Mouse (Mus musculus) layer of hippocampus, adult 2 months (tissue): ENCODE data around the gene Abcg5. TPM values are rescaled to one million over a fixed set of nuclear protein-coding genes. Genes with fewer than 3 reads are reported as not detected.

Source experiments
- DNase-seq, 2 experiments: peaks; one replicate each; pipeline ENCODE4 v3.0.0; 2022; ENCODE audit warnings: low spot score in 2 of 2
- H3K27ac ChIP-seq: fragments of 200-600 bp; 2 replicates; pipeline ENCODE4 v1.8.1; 2022
- H3K4me3 ChIP-seq: fragments of 200-600 bp; 2 replicates; pipeline ENCODE4 v1.8.1; 2022; ENCODE audit warnings: mild to moderate bottlenecking
- CTCF ChIP-seq: fragments of 200-600 bp; conservative IDR thresholded peaks from 2 replicates; pipeline ENCODE4 v1.8.1; 2022; ENCODE audit warnings: antibody characterized with exemption, mild to moderate bottlenecking, moderate library complexity
- total RNA-seq, 2 experiments: library from RNA; stranded (reverse); gene quantifications; 2 replicates each; pipeline ENCODE4 v1.2.3; 2021

The Abcg5 gene
- total RNA-seq, 2 experiments from 2014 or later = not detected

DNA sequence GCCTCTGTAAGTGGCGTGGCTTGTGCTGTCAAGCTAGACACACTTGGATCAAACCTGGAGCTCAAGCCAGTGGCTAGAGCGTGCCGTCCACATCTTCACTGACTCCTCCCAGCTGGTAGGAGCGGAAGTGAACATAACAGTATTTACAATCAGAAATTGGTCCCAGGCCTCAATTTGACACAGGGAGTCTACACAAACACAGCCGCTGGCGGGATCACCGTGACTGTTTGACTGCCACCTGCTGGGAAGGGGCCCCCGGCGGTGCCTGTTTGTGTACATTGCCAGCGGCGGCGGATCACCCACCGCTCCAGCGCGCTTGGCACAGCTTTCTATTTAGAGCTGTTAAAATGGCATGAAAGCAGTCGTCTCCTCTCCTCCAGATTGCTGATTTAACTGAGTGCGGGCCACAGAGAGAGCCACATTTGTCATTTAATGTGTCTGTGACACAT, 26.6 kb upstream of the Abcg5 start:
- DNase-seq = peak; percentile 23 to 36
- TF ChIP-seq CTCF = peak; percentile 54
- H3K4me3 ChIP-seq = no peak overlapping the region
- H3K27ac ChIP-seq = peak overlapping the region; percentile 57; the same call in 1 of the 2 replicates

DNA sequence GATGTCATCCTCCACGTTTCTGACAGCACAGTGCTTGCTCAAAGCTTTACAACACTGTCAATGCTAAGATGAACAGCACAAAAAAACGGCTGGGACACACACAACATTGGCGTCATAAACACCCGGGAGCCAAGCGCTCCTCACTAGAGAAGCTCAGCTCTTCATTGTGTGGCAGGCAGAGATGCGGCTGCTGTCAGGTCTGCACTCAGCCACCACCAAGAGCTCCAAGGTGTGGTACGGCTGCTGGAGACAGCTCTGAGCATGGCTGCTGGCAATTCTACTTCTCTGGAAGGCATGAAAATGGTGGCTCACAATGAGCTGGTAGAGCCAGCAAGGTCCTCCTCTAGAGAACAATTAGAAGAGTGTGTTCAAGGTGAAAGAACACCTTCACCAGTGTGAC, 26.0 kb upstream of the Abcg5 start:
- Histone ChIP-seq H3K27ac (no peak overlapping the region), H3K4me3 (no peak overlapping the region)
- TF ChIP-seq CTCF = no peak
- no peak for DNase-seq

DNA sequence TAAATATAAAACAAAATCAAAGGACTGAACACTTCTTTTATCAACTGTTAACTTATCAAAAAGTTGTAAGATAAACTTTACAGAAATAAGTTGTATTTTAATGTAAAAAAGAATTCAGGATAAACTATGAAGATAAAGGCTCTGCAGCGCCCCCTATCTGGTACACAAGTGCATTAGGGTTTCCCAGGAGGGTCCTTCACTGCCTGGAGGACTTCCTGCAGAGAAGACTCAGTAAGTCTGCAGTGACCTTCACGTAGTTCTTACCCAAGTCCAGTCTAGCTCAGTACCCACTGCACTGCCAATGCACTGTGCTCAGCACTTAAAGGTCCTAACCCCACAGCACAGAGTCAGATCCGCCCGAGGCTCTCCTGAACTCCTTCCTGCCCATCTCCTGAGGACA, 24.6 kb upstream of the Abcg5 start:
- H3K4me3 ChIP-seq = no peak overlapping the region
- TF ChIP-seq CTCF = peak; percentile 73
- DNase-seq = no peak
- H3K27ac ChIP-seq = no peak overlapping the region

DNA sequence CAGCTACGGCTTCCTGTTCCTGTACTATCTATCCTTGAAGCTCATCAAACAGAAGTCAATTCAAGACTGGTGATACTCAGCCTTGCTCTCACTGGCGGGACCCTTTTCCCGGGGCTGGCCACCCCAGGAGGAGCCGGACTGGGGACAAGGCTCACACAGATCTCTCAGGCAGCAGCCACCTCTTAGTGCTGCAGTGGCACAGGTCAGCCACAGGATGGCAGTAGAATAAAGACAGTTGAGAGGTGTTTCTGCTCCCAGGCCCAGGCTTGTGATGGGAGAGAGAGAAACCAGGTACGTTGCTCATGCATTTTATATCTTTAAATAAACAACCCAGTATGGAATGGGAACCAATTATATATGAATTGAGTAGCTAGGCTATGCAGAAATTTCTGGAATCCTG, 15.9 kb upstream of the Abcg5 start:
- H3K4me3 ChIP-seq = no peak overlapping the region
- TF ChIP-seq CTCF = peak; percentile 98
- peak; percentile 62 to 69 for DNase-seq
- H3K27ac ChIP-seq = no peak overlapping the region

DNA sequence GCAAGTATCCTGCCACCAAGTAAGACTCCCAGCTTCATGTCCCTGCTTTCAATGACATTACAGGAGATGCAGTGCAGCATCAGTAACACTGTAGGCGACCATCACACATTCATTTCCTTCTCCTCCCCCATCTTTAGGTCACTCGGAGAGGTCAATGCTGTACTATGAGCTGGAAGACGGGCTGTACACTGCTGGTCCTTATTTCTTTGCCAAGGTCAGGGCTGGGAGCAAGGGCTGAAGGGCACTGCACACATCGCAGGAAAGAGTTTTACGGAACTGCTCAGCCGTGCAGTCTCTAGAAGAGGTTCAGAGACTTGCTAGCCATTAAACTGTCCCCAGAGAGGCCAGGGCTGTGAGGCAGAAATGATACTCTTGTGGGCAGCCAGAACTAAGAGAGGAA, 13.7 kb upstream of the Abcg5 start:
- DNase-seq = no peak
- TF ChIP-seq CTCF = no peak
- H3K27ac ChIP-seq = no peak overlapping the region
- no peak overlapping the region for H3K4me3 ChIP-seq

DNA sequence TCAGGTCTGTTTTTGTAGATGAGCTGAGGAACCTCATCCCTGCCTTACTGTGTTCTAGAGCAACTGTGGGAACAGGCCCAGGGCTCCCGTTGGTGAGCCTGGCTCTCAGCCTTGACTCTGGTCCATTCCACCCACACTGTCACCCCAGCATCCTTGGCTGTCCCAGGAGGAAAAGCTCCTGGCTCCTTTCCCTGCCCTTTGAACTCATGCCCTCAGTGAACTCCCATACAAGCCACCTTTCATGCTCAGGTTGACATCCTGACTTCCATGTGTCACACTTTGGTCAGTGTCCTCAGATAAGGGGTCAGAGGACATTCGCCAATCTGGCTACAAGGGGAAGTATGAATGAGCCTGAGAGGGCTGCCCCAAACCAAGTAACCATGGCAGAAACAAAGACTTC, 10.9 kb upstream of the Abcg5 start:
- no peak for DNase-seq

DNA sequence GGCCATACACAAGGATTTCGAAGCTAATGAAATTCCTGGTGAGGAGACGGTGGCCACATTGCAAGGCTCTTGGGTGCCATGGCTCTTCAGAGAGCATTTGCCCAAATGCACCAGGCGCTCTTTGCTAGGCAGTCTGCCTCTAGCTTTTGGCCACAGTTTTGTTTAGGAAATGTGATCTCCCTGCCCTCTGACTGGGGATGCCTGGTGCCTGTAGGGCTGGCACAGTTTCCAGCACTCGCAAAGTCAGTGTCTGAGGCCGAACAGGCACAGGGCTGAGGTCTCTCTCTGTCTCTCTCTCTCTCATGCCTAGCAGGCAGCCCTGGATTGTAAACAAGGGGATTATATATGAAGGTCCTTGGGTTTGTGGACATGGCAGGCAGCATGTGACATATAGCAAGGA, 7.3 kb upstream of the Abcg5 start:
- H3K4me3 ChIP-seq = no peak overlapping the region
- no peak for DNase-seq
- no peak for TF ChIP-seq CTCF
- no peak overlapping the region for H3K27ac ChIP-seq

More for the DNA sequence above, 10.9 kb upstream of the Abcg5 start:
- no peak for TF ChIP-seq CTCF
- H3K4me3 ChIP-seq = no peak overlapping the region
- no peak overlapping the region for H3K27ac ChIP-seq

DNA sequence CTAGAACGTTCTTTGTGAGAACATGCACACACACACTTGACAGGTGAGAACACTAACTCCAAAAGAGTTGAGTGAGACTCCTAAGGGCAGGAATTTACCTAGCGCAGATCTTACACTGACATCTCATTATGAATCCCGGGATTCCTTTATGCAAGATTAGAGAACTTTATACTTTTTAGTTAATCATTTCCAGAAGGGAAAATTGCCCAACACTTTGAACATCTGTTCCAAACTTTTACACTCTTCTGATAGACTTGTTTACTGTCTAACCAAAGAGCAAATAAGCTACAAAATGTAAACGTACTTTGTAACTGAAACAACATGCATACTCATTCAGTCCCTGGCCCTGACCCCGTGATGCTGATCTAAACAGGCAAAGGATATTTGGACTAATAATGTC, 6.5 kb upstream of the Abcg5 start:
- no peak for TF ChIP-seq CTCF
- no peak overlapping the region for H3K27ac ChIP-seq
- H3K4me3 ChIP-seq = no peak overlapping the region
- no peak for DNase-seq

DNA sequence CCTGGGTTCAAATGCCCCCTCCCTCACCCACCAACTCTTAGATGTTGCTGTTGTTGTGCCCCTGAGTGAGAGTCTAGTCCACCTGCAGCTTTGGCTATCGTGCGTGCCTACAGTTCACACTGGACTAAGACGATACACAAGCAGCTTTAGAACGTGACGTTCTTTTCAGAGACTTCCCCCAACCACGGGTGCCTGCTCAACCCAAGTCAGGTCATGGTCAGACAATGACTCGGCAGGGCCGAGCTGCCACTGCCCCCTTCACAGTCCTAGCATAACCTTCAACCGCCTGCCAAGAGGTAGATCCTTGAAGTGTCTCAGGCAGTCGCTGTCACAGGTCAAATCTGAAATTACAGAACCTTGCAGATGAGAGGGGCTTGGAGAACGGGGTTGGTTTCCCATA, 6.0 kb upstream of the Abcg5 start:
- no peak overlapping the region for H3K4me3 ChIP-seq
- no peak for TF ChIP-seq CTCF
- H3K27ac ChIP-seq = no peak overlapping the region

DNA sequence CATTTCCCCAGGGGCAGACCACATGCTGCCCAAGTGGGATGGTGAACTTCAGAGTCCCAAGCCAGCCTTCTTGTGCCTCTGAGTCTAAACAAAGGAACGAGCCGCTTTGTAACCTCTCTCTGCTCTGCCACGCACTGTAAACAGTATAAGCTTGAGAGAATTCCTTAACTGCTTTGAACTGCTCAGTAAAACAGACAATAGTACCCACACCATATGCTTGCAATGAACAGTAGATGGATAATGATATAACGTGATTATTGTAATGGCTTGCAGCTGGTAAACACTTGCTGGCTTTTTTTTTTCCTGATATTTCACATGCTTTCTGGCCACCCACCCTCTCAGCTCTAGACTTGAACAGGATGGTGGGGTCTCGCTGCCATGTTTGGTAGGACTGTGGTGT, 5.2 kb upstream of the Abcg5 start:
- no peak for DNase-seq
- TF ChIP-seq CTCF = no peak
- Histone ChIP-seq H3K4me3 (no peak overlapping the region), H3K27ac (no peak overlapping the region)

More for the DNA sequence above, 6.0 kb upstream of the Abcg5 start:
- no peak for DNase-seq

DNA sequence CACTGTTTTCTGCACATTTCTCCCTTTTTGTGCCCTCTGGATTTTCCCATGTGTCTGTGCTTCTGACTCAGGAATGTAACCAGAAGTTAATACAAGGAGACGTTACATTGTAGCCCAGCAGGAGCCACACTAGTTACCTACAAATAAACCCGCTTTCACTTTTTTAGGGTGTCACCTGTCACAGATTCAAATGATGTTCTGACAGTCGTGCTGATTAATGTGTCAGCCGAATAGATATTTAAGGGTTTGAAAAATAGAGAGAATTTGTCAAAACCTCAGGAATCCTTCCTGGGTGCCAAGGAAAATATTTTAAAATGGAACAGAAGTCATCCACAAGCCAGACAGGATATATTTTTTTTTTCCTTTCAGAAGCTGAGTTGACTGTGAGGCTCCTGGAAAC, 2.5 kb upstream of the Abcg5 start:
- DNase-seq = no peak
- no peak for TF ChIP-seq CTCF
- H3K27ac ChIP-seq = no peak overlapping the region
- H3K4me3 ChIP-seq = no peak overlapping the region

DNA sequence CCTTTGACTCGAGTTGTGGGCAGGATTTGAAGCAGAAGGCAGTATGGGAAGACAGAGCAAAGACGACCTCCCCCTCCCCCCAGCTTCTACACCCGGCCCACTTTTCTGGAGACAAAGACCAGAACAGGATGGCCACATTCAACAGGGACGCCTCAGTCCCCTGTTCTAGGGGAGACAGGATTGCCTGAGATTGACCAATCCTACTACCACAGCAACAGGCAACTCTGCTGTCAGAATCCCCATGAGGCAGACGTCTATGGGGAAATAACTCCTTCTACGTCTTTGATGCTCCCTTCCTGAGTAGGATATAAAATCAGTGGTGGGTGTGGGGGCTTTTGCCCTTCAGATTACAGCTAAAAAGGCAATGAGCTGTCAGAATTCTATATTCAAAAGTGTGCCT, 1.5 kb upstream of the Abcg5 start:
- Histone ChIP-seq H3K27ac (no peak overlapping the region), H3K4me3 (no peak overlapping the region)
- no peak for DNase-seq
- TF ChIP-seq CTCF = no peak

DNA sequence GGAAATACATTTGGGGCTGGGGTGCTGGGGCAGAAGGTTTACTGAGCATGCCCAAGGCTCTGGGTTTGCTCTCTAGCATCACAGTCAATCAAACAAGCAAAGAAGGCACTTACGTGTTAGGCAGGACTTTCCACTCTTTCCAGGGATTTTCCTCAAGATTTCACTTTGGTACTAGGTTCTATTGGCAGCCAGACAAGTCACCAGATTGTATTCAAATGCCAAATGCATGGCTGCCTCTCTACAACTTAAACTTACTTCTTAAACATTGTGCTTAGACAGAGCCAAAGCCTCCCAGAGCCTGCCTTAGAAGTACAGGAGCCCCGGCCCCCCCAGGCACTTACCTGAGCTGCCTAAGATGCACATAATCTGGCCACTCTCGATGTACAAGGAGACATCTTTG, 1.1 kb downstream of the Abcg5 start:
- no peak for DNase-seq

DNA sequence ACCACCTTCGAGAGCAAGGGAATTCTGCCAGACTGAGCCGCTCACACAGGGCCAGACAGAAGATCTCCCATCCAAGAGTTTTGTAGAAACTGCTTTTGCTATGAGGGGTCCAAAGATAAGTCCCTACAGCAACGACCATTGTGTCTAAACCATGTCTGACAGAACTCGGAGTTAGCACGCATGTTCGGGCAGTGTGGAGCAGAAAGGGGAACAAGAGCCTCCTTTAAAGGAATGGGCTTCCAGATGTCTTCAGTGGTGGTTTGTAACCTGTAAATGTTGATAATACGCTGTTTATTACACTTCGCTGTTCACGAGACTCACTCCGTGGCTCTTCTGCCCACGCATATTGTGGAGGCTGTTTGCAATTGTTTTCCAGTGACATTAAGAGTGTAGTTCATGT, 5.2 kb downstream of the Abcg5 start:
- no peak for TF ChIP-seq CTCF
- no peak for DNase-seq
- Histone ChIP-seq H3K27ac (no peak overlapping the region), H3K4me3 (no peak overlapping the region)

More for the DNA sequence above, 1.1 kb downstream of the Abcg5 start:
- no peak for TF ChIP-seq CTCF
- Histone ChIP-seq H3K4me3 (no peak overlapping the region), H3K27ac (no peak overlapping the region)

DNA sequence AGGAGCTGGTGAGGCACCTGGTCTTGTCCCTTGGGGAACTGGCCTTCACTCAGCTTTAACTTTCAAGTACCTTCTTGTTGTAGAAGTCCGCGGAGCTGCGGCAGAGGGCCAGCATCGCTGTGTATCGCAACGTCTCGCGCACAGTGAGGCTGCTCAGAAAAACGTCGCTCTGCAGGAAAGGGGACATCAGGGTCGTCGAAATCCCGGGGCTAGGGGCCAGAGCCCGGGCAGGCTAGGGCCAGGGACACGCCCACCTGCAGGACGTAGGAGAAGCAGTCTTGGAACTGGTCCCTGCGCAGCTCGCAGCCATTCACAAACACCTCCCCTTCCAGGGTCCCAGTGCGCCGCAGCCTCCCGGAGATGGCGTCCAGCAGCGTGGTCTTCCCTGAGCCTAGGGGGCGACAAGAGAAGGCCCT, 6.9 kb downstream of the Abcg5 start, which contains the start of gene Abcg8:
Gene Abcg8, plus strand, starts transcription at position 352 of the 416 bp plus-strand sequence.
- no peak for DNase-seq
- peak within 1 kb of the TSS; percentile 38; the same call in 1 of the 2 replicates for H3K4me3 ChIP-seq
- H3K27ac ChIP-seq = no peak within 1 kb of the TSS
- no peak for TF ChIP-seq CTCF
